Mouse (Mus musculus) olfactory bulb, adult 2 months (tissue): ENCODE results near the gene Ube2g1.

Experiments
- CTCF ChIP-seq: fragments of 200-500 bp; IDR thresholded peaks from 2 replicates; pipeline ENCODE4 v1.5.1; 2012; ENCODE audit warnings: low read depth, mild to moderate bottlenecking, low read length, moderate library complexity; ENCODE audit not compliant: insufficient read depth
- POLR2A ChIP-seq: fragments of 200-500 bp; IDR thresholded peaks from 2 replicates; pipeline ENCODE4 v1.6.1; 2012; ENCODE audit warnings: mild to moderate bottlenecking, low read depth, low read length, moderate library complexity; ENCODE audit not compliant: insufficient read depth

- TF ChIP-seq CTCF (no peak), POLR2A (no peak)
Measured at GRCm38 (mm10) chr11:72735519-72735860, 128.4 kb downstream of the Ube2g1 start.
